Mouse (Mus musculus): ENCODE results near the gene Msantd2. TPM values are rescaled to one million over a fixed set of nuclear protein-coding genes. Genes with fewer than 3 reads are reported as not detected.

The Msantd2 gene
- polyA plus RNA-seq, 1 experiment = 16.6 TPM

DNA sequence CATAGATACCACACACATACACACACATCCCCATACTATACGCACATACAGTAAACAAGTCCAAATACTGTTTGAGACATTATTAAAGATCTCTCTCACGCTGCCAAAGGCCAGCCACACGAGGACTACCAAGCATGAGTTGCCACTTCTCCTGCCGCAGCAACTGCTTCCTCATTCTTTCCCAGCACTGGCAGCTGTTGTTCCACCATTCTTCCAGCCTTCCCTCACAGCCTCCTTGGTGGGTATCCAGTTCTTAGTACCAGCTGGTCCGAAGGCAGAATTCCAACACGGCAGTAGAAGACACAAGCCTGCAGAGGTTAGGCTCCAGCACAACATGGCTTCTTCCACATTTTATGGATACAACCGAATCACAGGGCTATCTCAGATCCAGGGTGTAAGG is 14.2 kb upstream of the Msantd2 start:
- Histone ChIP-seq H3K36me3 (ENCODE audit: control insufficient read depth, insufficient read depth, low read length) (no peaks in the 10 kb centered on the region), H3K27ac (ENCODE audit: control insufficient read depth, insufficient read depth, low read depth, low read length) (no peak overlapping the region), H3K4me1 (ENCODE audit: control insufficient read depth, insufficient read depth, low read length) (no peaks in the 10 kb centered on the region), H3K27me3 (ENCODE audit: control insufficient read depth, insufficient read depth, low read length) (no peaks in the 10 kb centered on the region), H3K4me3 (ENCODE audit: control insufficient read depth, low read depth, low read length) (no peak overlapping the region)
- TF ChIP-seq CTCF (IDR thresholded peaks at IDR 0.05; ENCODE audit: control insufficient read depth, insufficient read depth, insufficient replicate concordance, low read depth, low read length) = no peak
- no peak for TF ChIP-seq POLR2A (IDR thresholded peaks at IDR 0.05; ENCODE audit: control insufficient read depth, low read depth, low read length)

DNA sequence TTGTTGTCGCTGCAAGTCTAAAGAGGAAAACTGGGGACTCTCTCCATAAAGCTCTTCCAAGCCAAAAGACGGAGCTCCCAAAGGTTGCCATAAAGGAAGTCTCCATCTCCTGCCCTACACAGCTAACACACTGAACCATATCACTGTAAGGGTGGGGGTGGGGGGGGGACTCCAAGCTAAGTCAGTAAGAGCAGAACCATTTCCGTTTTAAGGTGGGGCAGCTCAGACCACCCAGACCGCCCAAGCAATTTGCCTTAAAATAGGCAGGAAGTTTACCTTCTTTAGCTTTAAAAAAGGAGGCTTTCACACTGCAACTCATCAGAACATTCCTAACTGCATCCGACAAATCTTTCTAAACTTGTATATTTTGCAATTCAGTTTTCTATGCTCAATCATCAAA is 4.0 kb upstream of the Msantd2 start:
- Histone ChIP-seq H3K27ac (ENCODE audit: control insufficient read depth, insufficient read depth, low read depth, low read length) (no peak overlapping the region), H3K4me1 (ENCODE audit: control insufficient read depth, insufficient read depth, low read length) (peaks cover 7% of the 10 kb centered on the region), H3K36me3 (ENCODE audit: control insufficient read depth, insufficient read depth, low read length) (no peaks in the 10 kb centered on the region), H3K4me3 (ENCODE audit: control insufficient read depth, low read depth, low read length) (no peak overlapping the region), H3K27me3 (ENCODE audit: control insufficient read depth, insufficient read depth, low read length) (no peaks in the 10 kb centered on the region)
- TF ChIP-seq CTCF (IDR thresholded peaks at IDR 0.05; ENCODE audit: control insufficient read depth, insufficient read depth, insufficient replicate concordance, low read depth, low read length) (no peak), POLR2A (IDR thresholded peaks at IDR 0.05; ENCODE audit: control insufficient read depth, low read depth, low read length) (no peak)

DNA sequence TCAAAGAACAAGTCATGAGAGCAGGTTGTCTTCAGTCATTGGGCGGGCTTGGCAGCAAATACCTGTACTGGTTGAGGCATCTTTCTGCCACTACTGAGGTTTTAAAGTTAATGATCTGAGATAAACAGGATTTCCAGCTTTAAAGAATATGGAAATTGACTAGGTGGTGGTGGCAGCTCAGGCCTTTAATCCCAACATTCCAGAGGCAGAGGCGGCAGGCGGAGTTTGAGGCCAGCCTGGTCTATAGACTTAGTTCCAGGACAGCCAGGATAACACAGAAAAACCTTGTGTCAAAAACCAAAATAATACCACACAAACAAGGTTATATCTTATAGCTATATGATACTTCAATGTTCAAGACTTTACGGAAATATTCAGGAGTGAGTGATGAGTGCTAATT is 1.1 kb upstream of the Msantd2 start:
- Histone ChIP-seq H3K27me3 (ENCODE audit: control insufficient read depth, insufficient read depth, low read length) (no peaks in the 10 kb centered on the region), H3K4me3 (ENCODE audit: control insufficient read depth, low read depth, low read length) (no peak overlapping the region), H3K27ac (ENCODE audit: control insufficient read depth, insufficient read depth, low read depth, low read length) (peak overlapping the region; percentile 96; the same call in 1 of the 2 replicates), H3K4me1 (ENCODE audit: control insufficient read depth, insufficient read depth, low read length) (peaks cover 7% of the 10 kb centered on the region), H3K36me3 (ENCODE audit: control insufficient read depth, insufficient read depth, low read length) (no peaks in the 10 kb centered on the region; the same call in 1 of the 2 replicates)
- no peak for TF ChIP-seq CTCF (IDR thresholded peaks at IDR 0.05; ENCODE audit: control insufficient read depth, insufficient read depth, insufficient replicate concordance, low read depth, low read length)
- no peak for TF ChIP-seq POLR2A (IDR thresholded peaks at IDR 0.05; ENCODE audit: control insufficient read depth, low read depth, low read length)

DNA sequence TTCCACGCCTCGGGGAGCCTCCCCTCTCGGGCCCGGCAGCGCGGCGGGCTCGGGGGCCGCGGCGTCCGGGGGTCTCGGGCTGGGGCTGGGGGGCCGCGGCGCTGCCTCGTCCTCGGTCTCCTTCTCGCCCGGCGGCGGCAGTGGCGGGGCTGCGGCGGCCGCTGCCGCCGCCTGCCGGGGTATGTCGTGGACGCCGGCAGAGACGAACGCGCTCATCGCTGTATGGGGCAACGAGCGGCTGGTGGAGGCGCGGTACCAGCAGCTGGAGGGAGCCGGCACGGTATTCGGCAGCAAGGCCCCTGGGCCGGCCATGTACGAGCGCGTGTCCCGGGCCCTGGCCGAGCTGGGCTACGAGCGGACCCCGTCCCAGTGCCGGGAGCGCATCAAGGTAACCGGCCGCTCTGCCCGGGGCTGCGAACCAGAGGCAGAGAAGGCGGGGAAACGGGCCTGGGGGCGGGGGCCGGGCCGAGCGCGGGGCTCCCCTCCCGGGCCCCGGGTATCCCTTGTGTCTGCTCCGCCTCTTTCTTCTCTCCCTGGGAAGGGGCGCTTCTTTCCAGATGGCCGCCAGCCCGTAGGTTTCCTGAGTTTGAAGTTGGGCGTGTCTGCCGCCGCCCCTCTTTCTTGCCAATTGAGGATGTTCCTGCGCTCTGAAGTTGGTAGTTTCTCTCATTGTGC is 464 bp downstream of the Msantd2 start:
- Histone ChIP-seq H3K27me3 (ENCODE audit: control insufficient read depth, insufficient read depth, low read length) (no peaks in the 10 kb centered on the region), H3K4me1 (ENCODE audit: control insufficient read depth, insufficient read depth, low read length) (peaks cover 7% of the 10 kb centered on the region), H3K36me3 (ENCODE audit: control insufficient read depth, insufficient read depth, low read length) (no peaks in the 10 kb centered on the region; the same call in 1 of the 2 replicates), H3K4me3 (ENCODE audit: control insufficient read depth, low read depth, low read length) (peak overlapping the region; percentile 96), H3K27ac (ENCODE audit: control insufficient read depth, insufficient read depth, low read depth, low read length) (peak overlapping the region; percentile 96)
- TF ChIP-seq CTCF (IDR thresholded peaks at IDR 0.05; ENCODE audit: control insufficient read depth, insufficient read depth, insufficient replicate concordance, low read depth, low read length) (no peak), POLR2A (IDR thresholded peaks at IDR 0.05; ENCODE audit: control insufficient read depth, low read depth, low read length) (no peak)

DNA sequence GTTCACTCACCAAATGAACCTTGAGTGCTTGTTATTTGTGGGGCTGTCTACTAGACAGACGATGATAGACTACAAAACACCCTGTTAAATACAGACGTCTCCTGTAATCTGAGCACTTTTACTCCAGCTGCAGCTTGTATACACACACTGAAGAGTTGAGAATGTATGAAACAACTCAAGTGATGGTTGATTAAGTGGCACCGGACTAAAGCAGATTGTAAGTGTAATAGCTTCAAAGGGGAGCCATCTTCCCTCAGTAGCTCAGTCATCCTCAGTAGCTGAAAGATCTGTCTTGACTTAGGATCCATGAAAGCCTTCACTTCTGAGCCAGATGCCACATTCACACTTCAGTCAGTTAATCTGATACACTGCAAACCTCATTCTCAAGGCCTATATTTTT is 6.6 kb downstream of the Msantd2 start:
- TF ChIP-seq POLR2A (IDR thresholded peaks at IDR 0.05; ENCODE audit: control insufficient read depth, low read depth, low read length) = no peak
- no peak for TF ChIP-seq CTCF (IDR thresholded peaks at IDR 0.05; ENCODE audit: control insufficient read depth, insufficient read depth, insufficient replicate concordance, low read depth, low read length)
- Histone ChIP-seq H3K36me3 (ENCODE audit: control insufficient read depth, insufficient read depth, low read length) (no peaks in the 10 kb centered on the region; the same call in 1 of the 2 replicates), H3K27me3 (ENCODE audit: control insufficient read depth, insufficient read depth, low read length) (no peaks in the 10 kb centered on the region), H3K27ac (ENCODE audit: control insufficient read depth, insufficient read depth, low read depth, low read length) (no peak overlapping the region), H3K4me1 (ENCODE audit: control insufficient read depth, insufficient read depth, low read length) (no peaks in the 10 kb centered on the region; the same call in 1 of the 2 replicates), H3K4me3 (ENCODE audit: control insufficient read depth, low read depth, low read length) (no peak overlapping the region)

DNA sequence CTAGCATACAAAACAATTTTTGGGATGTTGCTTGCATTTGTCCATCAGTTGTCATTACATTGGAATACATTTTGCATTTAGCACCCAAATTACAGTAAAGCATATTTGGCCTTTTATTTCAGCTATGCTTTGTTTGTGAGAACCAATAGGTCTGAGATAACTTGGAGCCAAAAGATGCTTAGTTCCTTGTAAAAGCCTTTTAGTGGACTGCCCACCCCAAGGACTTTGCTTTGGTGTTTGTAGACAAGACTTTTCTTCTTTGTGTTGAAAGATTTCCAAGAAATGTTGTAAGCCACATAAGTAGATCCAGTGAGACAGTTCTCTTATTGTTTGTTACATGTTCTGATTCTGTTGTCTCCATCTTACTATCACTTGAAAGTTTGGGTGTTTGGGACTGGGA is 7.2 kb downstream of the Msantd2 start:
- no peak overlapping the region for H3K27ac ChIP-seq (ENCODE audit: control insufficient read depth, insufficient read depth, low read depth, low read length)

DNA sequence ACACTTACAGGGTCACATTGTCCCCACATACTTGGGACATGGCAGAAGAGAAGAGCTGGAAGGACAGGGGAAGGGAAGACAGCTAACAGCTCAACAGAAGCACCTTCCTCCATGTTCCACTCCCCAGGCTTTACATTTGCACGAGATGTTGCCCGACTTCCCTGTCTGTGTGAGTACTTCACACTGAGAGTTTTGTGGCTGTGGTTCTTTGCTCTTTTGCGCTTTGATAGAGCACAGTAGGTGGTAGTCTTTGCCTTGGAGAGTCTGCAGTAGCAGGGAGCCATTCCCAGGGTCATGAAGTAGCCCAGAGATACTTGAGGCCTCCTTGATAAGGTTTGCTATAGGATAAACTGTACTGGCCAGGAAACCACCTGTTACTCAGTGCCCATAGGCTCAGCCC is 11.1 kb downstream of the Msantd2 start:
- Histone ChIP-seq H3K27ac (ENCODE audit: control insufficient read depth, insufficient read depth, low read depth, low read length) (no peak overlapping the region), H3K27me3 (ENCODE audit: control insufficient read depth, insufficient read depth, low read length) (no peaks in the 10 kb centered on the region), H3K36me3 (ENCODE audit: control insufficient read depth, insufficient read depth, low read length) (no peaks in the 10 kb centered on the region), H3K4me3 (ENCODE audit: control insufficient read depth, low read depth, low read length) (no peak overlapping the region), H3K4me1 (ENCODE audit: control insufficient read depth, insufficient read depth, low read length) (no peaks in the 10 kb centered on the region)
- TF ChIP-seq POLR2A (IDR thresholded peaks at IDR 0.05; ENCODE audit: control insufficient read depth, low read depth, low read length) = no peak
- TF ChIP-seq CTCF (IDR thresholded peaks at IDR 0.05; ENCODE audit: control insufficient read depth, insufficient read depth, insufficient replicate concordance, low read depth, low read length) = no peak

More for the DNA sequence above, 7.2 kb downstream of the Msantd2 start:
- no peak for TF ChIP-seq CTCF (IDR thresholded peaks at IDR 0.05; ENCODE audit: control insufficient read depth, insufficient read depth, insufficient replicate concordance, low read depth, low read length)
- no peak for TF ChIP-seq POLR2A (IDR thresholded peaks at IDR 0.05; ENCODE audit: control insufficient read depth, low read depth, low read length)
- Histone ChIP-seq H3K36me3 (ENCODE audit: control insufficient read depth, insufficient read depth, low read length) (no peaks in the 10 kb centered on the region; the same call in 1 of the 2 replicates), H3K4me3 (ENCODE audit: control insufficient read depth, low read depth, low read length) (no peak overlapping the region), H3K4me1 (ENCODE audit: control insufficient read depth, insufficient read depth, low read length) (no peaks in the 10 kb centered on the region), H3K27me3 (ENCODE audit: control insufficient read depth, insufficient read depth, low read length) (no peaks in the 10 kb centered on the region)

All from testis, adult 2 months (tissue).